Mouse (Mus musculus) hindbrain, embryonic 16.5 days (tissue): ENCODE measurements around the gene Slc24a3. TPM values are rescaled to one million over a fixed set of nuclear protein-coding genes. Genes with fewer than 3 reads are reported as not detected.

Experiments
- ATAC-seq: fragments of 200-750 bp; cut with Nextera tagmentation; 2 replicates; pipeline ENCODE4 v1.8.0; 2017; ENCODE audit warnings: moderate TSS enrichment, moderate library complexity
- H3K27ac ChIP-seq: fragments of 300-500 bp; sonication (generic); 2 replicates; pipeline ENCODE4 v1.5.1; 2014; ENCODE audit warnings: low read depth, mild to moderate bottlenecking, control low read depth, low read length, moderate library complexity
- H3K27me3 ChIP-seq: fragments of 300-500 bp; sonication (generic); replicated peaks from 2 replicates; pipeline ENCODE4 v1.6.1; 2014; ENCODE audit warnings: low read length; ENCODE audit not compliant: control insufficient read depth, insufficient read depth
- H3K36me3 ChIP-seq: fragments of 300-500 bp; sonication (generic); 2 replicates; pipeline ENCODE4 v1.6.1; 2014; ENCODE audit warnings: mild to moderate bottlenecking, low read length, moderate library complexity, mixed read lengths; ENCODE audit not compliant: control insufficient read depth, insufficient read depth
- H3K4me1 ChIP-seq: fragments of 300-500 bp; sonication (generic); 2 replicates; pipeline ENCODE4 v1.6.1; 2014; ENCODE audit warnings: low read depth, low read length; ENCODE audit not compliant: control insufficient read depth, insufficient read depth
- H3K4me2 ChIP-seq: fragments of 300-500 bp; sonication (generic); 2 replicates; pipeline ENCODE4 v1.6.1; 2014; ENCODE audit warnings: mild to moderate bottlenecking, low read length, control low read depth, moderate library complexity
- H3K4me3 ChIP-seq: fragments of 300-500 bp; sonication (generic); 2 replicates; pipeline ENCODE4 v1.5.1; 2014; ENCODE audit warnings: mild to moderate bottlenecking, low read length, control low read depth, moderate library complexity
- H3K9ac ChIP-seq: fragments of 300-500 bp; sonication (generic); 2 replicates; pipeline ENCODE4 v1.6.1; 2014; ENCODE audit warnings: low read depth, mild to moderate bottlenecking, control low read depth, low read length, moderate library complexity
- H3K9me3 ChIP-seq: fragments of 300-500 bp; sonication (generic); 2 replicates; pipeline ENCODE4 v1.6.1; 2014; ENCODE audit warnings: mild to moderate bottlenecking, low read length, moderate library complexity; ENCODE audit not compliant: control insufficient read depth
- WGBS: fragments of 180-500 bp; shearing (Covaris S2); extraction: QIAGEN DNeasy Blood & Tissue Kit; methylation state at CpG from one replicate; pipeline ENCODE4 v1.1.7; 2014; 5-methylcytosine and 5-hydroxymethylcytosine counted together
- polyA plus RNA-seq: library from polyadenylated mRNA; unstranded; fragments of >200 nt; fragmentation: Nextera tagmentation; extraction: Ambion mirVana; gene quantifications from 2 replicates; pipeline ENCODE4 v1.2.1, GENCODE M21; 2015

Slc24a3 gene
- polyA plus RNA-seq, 1 experiment from 2014 or later, result 11.7 TPM

DNA sequence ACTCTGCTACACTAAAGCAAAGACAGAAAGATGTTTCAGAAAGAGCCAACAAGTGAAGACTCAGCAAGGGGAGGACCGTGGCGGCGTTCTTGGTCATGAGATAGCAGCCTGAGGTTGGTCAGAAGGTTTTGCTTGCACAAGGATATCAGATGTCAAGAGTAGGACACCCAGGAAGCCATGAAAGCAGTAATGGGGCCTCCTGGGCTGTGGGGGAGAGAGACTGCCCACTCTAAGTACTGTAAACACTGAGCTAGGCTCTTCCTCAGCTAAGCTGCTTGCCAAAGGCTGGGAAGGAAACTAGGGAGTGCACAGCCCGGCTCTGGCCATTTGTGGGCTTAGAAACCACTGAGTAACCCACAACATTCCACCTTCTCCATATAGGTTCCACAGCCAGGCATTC is 348.4 kb downstream of the Slc24a3 start:
- no peak overlapping the region for H3K4me2 ChIP-seq
- no peak for ATAC-seq
- no peak overlapping the region for H3K9ac ChIP-seq
- no peaks in the 10 kb centered on the region for H3K4me1 ChIP-seq
- no peaks in the 10 kb centered on the region for H3K27me3 ChIP-seq
- H3K27ac ChIP-seq, result no peak overlapping the region
- no peaks in the 10 kb centered on the region for H3K36me3 ChIP-seq
- WGBS, result 90% methylated on average over 4 of the region's 4 CpGs
- no peaks in the 10 kb centered on the region for H3K9me3 ChIP-seq
- no peak overlapping the region for H3K4me3 ChIP-seq

DNA sequence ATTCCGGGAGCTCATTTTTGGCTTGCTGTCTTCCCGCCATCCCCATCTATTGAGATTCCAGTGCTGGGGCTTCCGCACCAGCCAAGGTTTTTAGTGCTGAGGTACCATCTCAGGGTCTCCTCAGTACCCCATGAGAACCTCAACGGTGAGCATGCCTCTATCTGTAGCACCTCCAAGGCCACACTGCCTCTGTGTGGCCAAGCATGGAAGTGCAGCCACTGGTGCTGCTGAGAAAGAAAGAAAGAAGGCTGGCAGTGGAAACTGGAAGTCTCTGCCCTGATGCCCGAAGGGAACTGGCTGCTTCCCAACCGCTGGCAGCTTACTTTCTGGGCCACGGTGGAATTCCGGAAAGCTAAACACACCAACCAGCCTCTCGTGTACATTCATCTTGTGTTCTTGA is 349.8 kb downstream of the Slc24a3 start:
- Histone ChIP-seq H3K27me3 (no peaks in the 10 kb centered on the region), H3K4me1 (peaks cover 3% of the 10 kb centered on the region; the same call in 1 of the 2 replicates), H3K9ac (no peak overlapping the region), H3K4me3 (no peak overlapping the region), H3K9me3 (no peaks in the 10 kb centered on the region), H3K4me2 (no peak overlapping the region), H3K27ac (no peak overlapping the region), H3K36me3 (no peaks in the 10 kb centered on the region)
- WGBS, result 46% methylated on average over 9 of the region's 9 CpGs
- ATAC-seq, result peak; percentile 66; the same call in 1 of the 2 replicates

DNA sequence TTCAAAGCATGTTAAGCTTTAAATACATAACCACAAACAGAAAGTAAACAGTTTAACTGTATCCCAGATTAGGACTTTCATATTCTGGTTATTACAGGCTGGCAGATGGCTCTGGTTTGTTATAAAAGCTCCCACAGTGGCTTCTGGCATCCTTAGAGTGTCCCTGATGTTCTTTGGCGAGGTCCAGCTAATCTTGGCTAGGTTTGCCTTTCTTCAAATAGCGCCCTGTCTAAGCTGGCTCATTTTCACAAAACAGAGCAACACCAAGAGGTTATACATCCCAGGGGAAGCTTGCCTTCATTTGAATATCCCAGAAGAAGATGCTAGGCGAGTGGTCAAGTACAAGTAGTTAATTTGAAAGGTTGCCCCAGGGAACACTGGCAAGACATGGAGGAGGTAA is 354.5 kb downstream of the Slc24a3 start:
- whole genome bisulfite sequencing, result 32% methylated on average over 3 of the region's 3 CpGs
- no peak overlapping the region for H3K9ac ChIP-seq
- H3K27me3 ChIP-seq, result no peaks in the 10 kb centered on the region
- no peak overlapping the region for H3K4me2 ChIP-seq
- no peaks in the 10 kb centered on the region for H3K36me3 ChIP-seq
- ATAC-seq, result peak; percentile 74
- no peaks in the 10 kb centered on the region for H3K9me3 ChIP-seq
- no peak overlapping the region for H3K4me3 ChIP-seq
- no peak overlapping the region; the same call in 1 of the 2 replicates for H3K27ac ChIP-seq
- H3K4me1 ChIP-seq, result peaks cover 3% of the 10 kb centered on the region; the same call in 1 of the 2 replicates

DNA sequence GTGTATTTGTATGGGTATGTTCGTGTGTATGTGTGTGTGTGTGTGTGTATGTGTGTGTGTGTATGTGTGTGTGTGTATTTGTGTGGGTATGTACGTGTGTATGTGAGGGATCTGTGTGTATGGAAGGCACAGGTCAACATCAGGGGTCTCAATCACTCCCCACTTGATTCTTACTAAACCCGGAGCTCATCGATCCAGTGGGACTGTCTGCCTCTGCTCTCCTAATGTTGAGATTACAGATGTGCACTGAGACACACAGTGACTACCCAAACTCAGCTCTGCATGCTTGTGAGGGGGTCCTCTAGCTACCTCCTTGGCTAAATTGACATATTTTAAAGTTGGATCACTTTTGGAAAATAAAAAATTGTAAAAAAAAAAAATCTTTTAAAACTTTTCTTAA is 355.8 kb downstream of the Slc24a3 start:
- 85% methylated on average over 4 of the region's 4 CpGs for WGBS
- Histone ChIP-seq H3K9me3 (no peaks in the 10 kb centered on the region), H3K9ac (no peak overlapping the region), H3K4me3 (no peak overlapping the region), H3K27me3 (no peaks in the 10 kb centered on the region), H3K4me2 (no peak overlapping the region), H3K4me1 (peaks cover 3% of the 10 kb centered on the region; the same call in 1 of the 2 replicates), H3K27ac (no peak overlapping the region), H3K36me3 (no peaks in the 10 kb centered on the region)
- no peak for ATAC-seq

DNA sequence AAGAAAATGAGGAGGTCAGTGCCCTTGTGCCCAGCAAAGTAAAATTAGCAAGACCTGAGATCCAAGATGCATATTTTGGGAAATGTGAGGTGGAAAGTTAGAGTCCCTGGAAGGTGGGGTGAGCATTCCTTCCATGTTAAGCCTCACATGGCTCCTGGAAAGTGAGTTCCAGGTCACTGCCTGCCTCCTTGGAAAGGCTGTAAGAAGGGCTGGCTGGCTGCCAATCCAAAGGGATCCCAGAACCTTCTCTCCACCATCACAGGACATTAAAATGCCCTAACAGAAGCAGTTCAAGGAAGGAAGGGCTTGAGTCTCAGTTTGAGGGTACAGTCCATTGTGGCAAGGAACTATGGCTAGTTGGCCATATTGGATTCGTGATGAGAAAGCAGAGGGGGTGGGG is 359.6 kb downstream of the Slc24a3 start:
- Histone ChIP-seq H3K9ac (no peak overlapping the region), H3K4me3 (no peak overlapping the region), H3K4me1 (peaks cover under 1% of the 10 kb centered on the region; the same call in 1 of the 2 replicates), H3K36me3 (no peaks in the 10 kb centered on the region), H3K4me2 (no peak overlapping the region), H3K27me3 (no peaks in the 10 kb centered on the region), H3K9me3 (no peaks in the 10 kb centered on the region), H3K27ac (no peak overlapping the region)
- WGBS, result 88% methylated on average over 1 of the region's 1 CpGs
- no peak for ATAC-seq

DNA sequence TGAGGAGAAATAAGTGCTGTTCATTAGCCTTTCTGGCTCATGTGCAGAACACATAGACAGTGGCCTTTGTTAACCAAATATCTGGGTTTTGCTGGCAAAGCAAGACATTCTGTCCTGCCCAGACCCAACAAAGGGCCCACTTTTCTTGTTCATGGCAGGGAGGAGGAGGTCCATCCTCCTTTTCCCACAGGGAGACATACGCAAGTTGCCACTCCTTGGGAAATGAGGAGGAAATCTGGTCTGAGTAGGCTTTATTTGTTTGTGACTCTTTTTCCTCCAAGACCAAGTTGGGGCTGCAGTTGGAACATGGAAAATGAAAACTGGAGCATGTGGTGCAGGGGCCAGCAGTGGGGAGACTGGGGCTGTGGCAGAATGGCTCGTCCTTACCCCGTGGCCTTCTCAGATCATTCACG is 363.4 kb downstream of the Slc24a3 start:
- H3K9ac ChIP-seq, result no peak overlapping the region
- H3K9me3 ChIP-seq, result no peaks in the 10 kb centered on the region
- ATAC-seq, result peak; percentile 82
- H3K4me3 ChIP-seq, result no peak overlapping the region
- no peaks in the 10 kb centered on the region for H3K4me1 ChIP-seq
- no peak overlapping the region for H3K4me2 ChIP-seq
- H3K27me3 ChIP-seq, result no peaks in the 10 kb centered on the region
- 78% methylated on average over 4 of the region's 4 CpGs for WGBS
- H3K36me3 ChIP-seq, result no peaks in the 10 kb centered on the region
- peak overlapping the region; percentile 59 for H3K27ac ChIP-seq

DNA sequence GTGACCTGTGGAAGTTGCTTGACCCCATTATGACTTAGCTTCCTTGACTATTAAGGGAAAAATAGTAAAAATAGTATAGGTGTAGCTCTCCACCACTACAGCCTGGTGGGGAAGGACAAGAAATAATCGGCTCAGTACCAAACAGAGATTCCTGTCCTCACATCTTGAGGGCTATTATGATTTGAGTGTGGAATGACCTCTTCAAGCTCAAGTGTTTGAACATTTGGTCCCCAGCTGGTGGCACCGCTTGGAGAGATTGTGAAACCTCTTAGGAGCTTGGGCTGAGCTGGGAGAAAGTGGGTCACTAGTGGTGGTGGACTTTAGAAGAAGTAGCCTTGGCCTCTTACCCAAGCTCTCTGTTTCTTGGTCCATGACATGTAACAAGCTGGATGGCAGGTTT is 365.5 kb downstream of the Slc24a3 start:
- 96% methylated on average over 2 of the region's 2 CpGs for WGBS
- H3K27ac ChIP-seq, result no peak overlapping the region
- H3K4me2 ChIP-seq, result no peak overlapping the region
- no peaks in the 10 kb centered on the region for H3K9me3 ChIP-seq
- ATAC-seq, result no peak
- H3K4me3 ChIP-seq, result no peak overlapping the region
- H3K36me3 ChIP-seq, result no peaks in the 10 kb centered on the region
- no peak overlapping the region for H3K9ac ChIP-seq
- no peaks in the 10 kb centered on the region for H3K27me3 ChIP-seq
- H3K4me1 ChIP-seq, result peaks cover 3% of the 10 kb centered on the region; the same call in 1 of the 2 replicates

DNA sequence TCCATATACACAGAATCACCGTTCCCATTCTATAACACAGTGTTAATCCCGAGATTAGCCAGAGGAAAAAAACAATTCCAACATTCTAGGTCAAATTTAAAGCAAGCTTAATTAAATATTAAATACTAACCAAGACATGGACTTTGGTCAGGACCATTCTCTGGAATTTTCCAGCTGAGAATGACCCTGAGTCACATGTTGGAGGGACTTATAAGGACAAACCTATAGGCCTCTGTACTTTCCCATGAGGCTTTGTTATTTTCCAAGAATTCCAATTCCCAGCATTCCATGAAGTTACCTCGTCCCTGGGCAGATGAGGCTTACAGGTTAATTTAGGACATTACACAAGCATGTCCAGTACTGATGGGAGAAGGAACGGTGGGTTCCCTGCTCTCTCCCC is 367.8 kb downstream of the Slc24a3 start:
- Histone ChIP-seq H3K9ac (no peak overlapping the region), H3K4me2 (no peak overlapping the region), H3K27ac (no peak overlapping the region), H3K9me3 (no peaks in the 10 kb centered on the region), H3K36me3 (no peaks in the 10 kb centered on the region), H3K27me3 (no peaks in the 10 kb centered on the region), H3K4me1 (peaks cover 3% of the 10 kb centered on the region; the same call in 1 of the 2 replicates), H3K4me3 (no peak overlapping the region)
- WGBS, result 86% methylated on average over 4 of the region's 4 CpGs
- no peak for ATAC-seq

DNA sequence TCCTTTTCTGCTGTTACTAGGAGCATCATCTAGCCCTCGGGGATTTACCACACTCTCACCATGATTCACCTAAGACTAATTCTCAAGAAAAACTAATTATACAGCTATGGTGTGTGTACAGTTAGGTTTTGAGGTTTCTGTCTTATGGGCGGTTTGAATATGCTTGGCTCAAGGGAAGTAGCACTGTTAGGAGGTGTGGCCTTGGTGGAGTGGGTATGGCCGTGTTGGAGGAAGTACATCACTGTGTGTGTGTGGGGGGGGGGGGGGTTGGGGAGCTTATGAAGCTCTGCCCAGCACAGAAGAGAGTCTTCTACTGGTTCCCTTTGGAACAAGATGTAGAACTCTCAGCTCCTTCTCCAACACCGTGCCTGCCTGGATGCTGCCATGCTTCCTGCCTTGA is 368.2 kb downstream of the Slc24a3 start:
- Histone ChIP-seq H3K9ac (no peak overlapping the region), H3K4me2 (no peak overlapping the region), H3K27me3 (no peaks in the 10 kb centered on the region), H3K4me3 (no peak overlapping the region), H3K27ac (no peak overlapping the region), H3K9me3 (no peaks in the 10 kb centered on the region), H3K4me1 (peaks cover 3% of the 10 kb centered on the region; the same call in 1 of the 2 replicates), H3K36me3 (no peaks in the 10 kb centered on the region)
- 94% methylated on average over 4 of the region's 4 CpGs for WGBS
- ATAC-seq, result 0 out of 2 replicates have a peak, but pooled peaks have one; percentile 13

DNA sequence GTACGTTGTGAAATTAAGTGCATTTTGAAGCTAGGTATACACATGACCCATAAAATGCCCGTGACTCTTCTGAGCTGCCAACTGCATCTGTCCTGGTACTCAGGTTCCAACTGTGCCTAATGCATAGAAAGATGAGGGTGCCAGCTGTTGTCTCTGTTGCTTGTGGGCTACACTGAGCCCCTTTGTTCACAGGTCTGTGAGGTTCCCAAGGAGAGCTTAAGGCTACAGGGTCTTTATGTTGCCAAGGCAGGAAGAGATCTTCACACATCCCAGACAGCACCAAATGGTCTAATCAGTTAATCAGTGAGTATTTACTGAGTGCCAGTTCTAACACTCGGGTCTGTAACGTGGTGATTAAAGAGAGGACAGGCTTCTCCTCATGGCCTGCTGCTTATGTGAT is 369.4 kb downstream of the Slc24a3 start:
- peak; percentile 78 for ATAC-seq
- peaks cover 3% of the 10 kb centered on the region; the same call in 1 of the 2 replicates for H3K4me1 ChIP-seq
- H3K27ac ChIP-seq, result no peak overlapping the region
- no peaks in the 10 kb centered on the region for H3K36me3 ChIP-seq
- H3K9me3 ChIP-seq, result no peaks in the 10 kb centered on the region
- WGBS, result 54% methylated on average over 4 of the region's 4 CpGs
- no peak overlapping the region for H3K4me2 ChIP-seq
- no peaks in the 10 kb centered on the region for H3K27me3 ChIP-seq
- no peak overlapping the region for H3K4me3 ChIP-seq
- no peak overlapping the region for H3K9ac ChIP-seq
